Mouse (Mus musculus): ENCODE data around the gene Ptprs.

Ptprs gene

DNA sequence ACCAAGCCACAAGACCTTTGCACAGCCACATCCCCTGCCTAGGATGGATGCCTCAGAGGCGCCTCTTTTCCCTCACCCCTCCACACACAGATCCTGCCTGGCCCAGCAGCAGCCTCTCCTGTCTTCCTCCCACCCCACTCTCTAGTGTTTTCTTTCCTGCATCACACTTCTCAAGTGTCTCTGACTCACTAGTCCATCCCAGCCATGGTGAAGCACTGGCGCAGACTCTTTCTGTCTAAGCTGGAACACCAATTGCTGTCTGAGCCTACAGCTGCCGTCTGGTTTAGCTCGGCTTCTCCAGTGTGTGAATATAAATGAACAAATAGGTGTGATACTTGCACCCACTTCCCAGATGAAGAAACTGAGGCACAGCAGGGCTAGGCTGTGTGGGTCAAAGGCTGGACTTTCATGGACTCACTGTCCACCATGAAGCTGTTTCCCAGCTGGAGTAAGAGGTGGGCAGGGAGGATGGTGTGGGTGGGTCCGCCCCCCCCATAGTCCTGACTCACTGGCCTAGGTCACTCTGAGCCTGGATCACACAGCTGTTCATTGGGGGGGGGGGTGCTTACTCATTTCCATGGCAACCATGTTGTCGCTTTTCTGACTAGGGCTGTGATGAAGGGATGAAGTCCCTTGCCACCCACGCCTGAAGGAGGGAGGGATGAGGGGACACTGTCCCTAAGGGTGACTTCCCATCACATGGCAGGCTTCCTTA lies 14.3 kb upstream of the Ptprs start:
- DNase-seq = no peak

DNA sequence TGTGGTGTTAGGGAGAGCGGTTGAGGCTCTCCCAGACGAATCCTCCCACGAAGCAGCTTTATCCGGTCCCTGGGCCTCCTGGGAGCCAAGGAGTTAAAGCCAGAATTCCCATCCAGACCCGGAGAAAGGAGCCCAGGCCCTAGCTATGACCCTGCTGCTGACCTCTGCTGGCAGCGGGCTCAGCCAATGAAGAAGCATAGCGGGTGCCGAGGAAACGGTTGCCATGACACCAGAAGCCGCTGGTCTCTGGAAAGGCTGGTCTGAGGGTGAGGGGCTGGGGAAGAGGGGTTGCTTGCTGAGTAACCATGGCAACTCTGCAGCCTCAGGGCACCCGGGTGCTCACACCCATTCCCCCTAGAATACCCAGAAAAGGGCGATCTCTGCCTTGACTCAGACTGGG lies 11.7 kb upstream of the Ptprs start:
- DNase-seq = no peak

DNA sequence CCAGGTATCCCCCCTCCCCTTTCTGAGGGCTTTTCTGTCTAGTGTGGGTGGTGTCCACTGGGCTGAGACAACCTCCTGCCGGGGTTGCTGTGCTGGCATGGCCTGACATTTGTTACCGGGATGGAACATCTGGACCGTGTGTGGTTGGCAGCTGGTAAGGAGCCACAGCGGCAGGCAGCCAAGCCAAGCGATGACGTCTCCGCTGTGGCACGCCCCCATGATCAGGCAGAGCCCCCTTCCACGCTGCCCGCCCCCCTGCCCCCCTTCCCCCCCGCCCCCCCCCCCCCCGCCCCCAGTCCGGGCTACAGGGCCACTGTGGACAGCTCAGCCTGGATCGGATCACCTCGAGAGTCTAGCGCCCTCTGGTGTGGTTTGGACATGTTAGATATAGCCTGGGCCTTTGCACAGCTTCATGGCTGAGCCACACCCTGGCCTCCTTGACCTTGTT lies 11.2 kb upstream of the Ptprs start:
- peak; percentile 69 to 72 for DNase-seq

DNA sequence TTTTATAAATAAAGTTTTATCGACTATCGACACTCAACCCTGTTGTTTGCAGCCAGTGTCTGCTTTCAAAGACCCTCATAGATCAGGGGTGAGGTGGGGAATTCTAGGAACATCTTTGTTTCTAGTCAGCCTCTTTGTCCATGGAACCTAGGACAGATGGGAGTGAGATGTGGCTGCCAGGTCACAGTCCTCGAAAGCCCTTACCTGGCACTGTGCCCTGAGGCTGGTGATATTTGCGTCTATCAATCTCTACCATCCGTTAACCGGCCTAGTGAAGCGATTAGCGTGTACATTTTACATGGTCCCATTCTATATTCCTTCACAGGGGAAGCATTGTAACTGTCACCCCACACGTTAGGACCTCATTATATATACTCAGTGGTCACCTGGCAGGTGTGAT lies 9.6 kb upstream of the Ptprs start:
- DNase-seq = no peak

DNA sequence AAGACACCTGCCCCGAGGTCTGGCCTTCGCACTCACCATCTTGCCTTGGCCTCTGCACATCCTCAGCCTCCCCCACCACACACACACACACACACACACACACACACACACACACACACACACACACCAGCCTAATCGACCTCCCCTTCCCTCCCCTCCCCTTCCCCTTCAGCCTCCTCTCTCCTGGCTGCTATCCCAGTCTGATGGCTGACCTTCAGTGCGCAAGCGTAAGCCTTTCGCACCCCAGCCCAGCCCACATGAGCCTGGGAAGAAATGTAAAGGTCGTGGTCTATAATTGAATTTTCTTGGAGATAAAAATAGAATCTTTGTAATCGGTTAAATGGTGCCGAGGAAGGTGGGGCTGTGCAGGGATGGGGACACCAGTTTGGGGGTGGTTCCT lies 8.8 kb upstream of the Ptprs start:
- DNase-seq = no peak

DNA sequence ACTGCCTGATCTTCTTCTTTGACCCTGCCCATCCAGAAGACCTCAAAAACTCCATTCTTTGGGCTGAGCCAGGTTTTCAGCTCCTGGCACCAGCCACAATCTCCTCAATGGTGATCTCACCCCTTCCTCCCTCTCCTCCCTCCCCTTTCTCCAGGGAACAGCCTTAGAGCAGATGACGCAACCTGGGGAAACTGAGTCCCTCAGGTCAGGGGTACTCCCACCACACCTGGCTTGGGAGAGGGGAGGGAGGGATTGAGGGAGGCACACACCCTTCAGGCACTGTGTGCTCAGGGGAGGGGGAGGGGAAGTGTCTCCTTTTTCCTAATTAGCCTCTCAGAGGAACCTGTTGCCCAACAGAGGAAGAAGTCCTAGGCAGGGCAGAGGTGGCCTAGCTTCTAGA lies 6.4 kb upstream of the Ptprs start:
- no peak for DNase-seq

DNA sequence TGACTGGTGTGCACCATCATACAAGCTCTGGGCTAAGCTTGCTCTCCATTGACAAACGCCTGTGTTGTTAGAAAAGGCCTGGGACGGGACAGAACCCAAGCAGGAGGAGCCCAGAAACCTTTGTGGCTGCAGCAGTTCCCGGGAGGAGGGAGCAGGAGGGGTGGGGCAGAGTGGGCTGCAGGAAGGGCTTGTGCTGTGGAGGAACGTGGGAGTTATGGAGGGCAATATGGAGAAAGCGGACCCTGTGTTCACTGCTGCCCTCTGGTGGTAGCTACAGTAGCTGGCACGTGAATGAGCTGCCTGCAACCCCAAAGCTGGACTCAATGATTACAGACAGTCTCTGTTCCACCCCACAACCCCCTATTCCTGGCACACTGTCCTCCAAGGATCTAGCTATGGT lies 3.1 kb upstream of the Ptprs start:
- DNase-seq = peak; percentile 80 to 84

DNA sequence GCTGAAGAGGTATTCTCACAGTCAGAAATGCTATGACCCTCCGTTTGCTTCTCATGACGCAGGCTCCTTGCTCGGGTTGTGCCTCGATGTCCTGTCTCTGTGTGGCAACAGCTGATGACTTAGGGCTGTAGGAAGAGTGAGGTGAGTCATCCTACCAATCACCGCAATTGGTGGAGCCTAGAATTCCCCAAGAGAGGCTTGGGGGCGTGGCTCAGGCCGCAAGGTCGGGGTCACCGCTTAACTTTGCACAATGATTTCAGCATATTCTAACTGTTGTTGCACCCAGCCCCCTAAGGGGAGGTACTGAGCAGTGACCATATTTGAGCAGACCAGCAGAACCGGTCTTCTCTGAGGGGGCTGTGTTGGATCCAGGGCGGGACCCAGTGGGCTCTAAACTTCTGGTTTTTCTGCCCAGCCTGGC lies 1.9 kb upstream of the Ptprs start:
- peak in 1 of 2 experiments; percentile 57 for DNase-seq

DNA sequence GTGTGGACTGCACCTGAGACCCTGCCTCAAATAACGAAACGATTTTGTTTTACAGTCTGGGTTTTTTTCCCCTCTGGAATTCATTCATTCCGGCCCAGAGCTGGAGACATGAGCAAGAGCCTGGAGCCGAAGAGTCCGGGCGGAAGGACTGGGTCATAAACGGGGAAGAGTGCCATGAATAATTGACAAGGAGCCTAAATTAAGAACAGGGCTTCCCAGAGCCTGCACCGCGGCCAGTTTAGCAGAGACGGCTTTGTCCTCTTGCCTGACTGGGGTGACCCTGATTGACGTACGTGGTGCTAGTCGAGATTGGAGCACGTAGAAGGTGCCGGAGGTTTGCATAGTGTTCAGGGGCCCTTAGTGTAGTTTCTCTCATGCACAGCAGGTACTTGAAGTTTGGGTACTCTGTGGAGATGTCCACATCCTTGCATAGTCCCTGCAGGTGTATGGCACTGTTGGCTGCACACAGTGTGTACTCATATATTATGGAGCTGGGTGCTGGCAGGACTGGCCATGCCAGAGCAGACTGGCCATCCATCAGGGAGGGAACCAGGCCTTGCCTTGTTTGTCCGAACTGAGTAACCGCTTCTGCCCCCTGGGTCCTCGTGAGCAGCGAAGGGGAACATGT lies 1.0 kb upstream of the Ptprs start:
- DNase-seq = no peak

DNA sequence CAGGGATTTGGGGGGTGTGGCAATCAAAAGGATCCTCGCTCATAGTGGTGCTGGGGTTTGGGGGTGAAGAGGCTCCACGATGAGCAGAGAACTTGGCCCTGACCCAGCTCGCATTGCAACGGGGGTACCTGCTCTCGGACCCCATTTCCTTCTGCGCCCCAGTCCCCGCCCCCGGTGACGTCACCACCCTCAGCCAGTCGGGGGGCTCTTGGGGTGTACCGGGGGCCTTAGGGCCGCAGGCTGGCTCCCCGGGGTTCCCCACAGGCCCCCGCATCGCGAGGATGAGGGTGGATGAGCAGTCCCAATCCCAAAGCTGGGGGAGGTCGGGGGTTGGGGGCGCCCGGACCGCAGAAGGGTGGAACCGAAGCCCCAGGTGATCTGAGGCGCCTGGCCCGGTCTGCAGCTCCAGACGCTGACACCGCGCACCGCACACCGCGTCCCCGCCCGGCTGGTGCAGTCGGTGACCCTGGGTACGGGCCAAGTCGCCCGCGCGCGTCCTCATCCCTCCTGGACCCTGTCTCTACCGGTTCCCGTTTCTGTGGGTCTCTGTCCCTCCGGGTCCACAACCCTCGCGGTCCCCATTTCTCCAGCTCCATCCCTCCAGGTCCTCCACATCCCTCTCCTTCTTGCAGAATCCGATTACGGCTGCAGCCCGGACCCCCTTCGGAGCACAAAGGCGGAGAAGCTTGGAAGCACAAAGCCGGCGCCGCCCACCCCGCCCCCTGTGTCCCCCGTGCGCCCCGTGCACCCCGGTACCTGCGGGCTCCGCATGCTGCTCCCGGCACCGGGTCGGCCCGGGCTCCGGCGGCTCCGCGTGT lies 490 bp downstream of the Ptprs start:
- DNase-seq = peak in 1 of 2 experiments; percentile 54

DNA sequence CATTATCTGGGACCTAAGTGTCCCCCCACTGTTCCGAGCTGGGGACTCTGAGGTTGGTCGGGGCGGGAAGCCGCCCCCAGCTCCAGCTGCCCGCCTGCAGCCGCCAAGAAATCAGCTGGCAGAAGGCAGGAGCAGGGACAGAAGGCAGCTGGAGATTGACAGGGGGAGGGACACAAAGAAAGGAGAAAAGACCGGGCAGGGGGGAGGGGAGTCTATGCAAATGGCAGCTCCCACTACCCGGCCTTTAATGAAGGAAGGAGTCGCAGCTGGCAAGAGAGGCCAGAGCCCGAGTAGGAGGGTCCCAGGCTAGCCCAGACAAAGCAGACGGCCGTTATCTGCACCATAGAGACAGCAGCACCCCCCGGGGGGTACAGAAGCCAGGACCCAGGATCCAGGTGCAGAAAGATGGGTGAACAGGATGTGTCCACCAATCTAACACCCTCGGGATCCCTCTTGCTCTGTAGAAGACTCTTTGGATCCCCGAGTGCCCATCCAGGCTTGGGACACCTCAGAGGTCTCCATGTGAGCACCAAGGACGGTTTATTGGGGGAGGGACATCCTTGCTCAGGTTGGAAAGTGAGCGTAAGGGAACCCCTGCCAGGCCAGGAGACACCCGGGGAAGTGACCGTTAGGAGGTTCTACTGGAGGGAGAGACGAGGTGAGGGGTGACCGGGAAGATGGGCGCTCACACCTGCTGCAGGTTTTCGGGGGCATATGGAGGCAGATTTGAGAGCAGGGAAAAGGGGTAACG lies 1.3 kb downstream of the Ptprs start:
- peak; percentile 69 to 87 for DNase-seq

DNA sequence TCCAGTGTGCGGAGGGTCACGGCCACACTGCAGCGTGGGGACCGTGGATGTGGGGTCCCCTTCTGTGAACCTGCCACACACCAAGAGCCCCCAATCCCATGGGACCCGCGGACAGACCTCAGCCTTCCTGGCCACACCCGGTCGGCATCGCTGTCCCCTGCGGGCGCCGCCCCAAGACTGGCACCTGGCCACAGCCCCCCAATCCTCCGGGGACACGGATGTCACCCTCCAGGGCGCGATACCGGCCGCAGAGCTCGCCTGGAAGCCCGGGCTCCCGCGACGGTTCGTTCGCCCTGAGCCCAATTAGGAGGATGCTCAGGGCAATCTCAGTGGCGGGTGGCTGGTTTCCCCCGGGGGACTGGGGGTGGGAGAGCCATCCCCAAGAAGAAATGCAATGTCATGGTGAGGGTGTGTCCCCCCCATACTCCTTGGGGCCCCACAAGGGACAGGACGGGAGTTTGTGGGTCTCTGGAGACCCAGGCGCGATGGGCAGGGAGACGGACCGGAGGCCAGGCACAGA lies 1.9 kb downstream of the Ptprs start:
- DNase-seq = no peak

DNA sequence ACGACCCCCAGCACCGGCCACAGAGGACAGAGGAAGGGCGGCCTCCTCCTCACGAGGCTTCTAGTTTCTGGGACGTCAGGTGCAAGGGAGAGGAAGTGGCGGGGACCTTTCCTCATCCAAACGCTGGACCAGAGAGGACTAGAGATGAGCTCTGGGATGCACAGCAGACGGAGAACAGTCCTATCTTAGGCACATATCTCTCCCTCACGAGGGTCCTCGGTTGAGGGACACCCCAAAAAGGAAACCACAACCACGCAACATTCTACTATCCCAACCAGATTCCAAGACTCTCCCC lies 2.7 kb downstream of the Ptprs start:
- DNase-seq = no peak

DNA sequence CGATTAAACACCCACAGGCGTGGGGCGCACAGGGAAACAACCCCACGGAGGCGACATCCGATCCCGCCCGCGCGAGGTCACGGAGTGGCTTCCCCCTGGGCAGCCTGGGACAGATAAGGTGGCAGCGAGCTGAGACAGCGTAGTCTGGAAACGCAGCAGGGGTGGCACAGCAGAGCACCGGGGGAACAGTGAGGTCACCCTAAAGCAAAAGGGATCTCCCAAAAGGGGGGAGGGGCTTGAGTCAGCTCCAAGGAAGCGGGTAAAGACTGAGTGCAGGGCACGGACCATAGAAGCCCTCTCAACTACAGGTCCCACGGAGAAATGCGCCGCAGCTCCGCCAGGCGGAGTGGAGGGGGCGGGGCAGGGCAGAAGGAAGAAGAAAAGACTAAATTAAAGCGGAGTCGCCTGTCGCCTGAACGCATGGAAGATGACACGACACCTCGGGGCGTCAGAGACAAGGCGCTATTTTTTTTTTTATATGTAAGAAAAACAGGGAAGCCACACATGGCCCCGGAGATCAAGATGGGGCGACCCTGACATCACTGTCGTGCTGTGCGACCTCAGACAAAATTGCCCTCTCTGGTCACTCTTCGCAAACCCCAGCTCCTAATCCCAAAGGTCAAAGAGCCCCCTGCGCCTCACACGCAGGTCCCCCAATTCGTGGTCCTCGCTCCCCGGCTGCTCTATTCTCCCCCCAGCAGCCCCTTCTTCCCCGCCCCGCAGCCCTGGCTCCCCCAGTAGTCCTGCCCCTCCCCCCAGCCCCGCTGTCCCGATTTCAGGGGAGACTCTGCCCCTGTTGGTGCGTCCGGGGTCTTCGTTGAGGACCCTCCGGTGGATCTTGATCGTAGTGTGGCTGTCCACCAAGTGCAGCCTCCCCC lies 3.3 kb downstream of the Ptprs start:
- peak; percentile 79 for DNase-seq

DNA sequence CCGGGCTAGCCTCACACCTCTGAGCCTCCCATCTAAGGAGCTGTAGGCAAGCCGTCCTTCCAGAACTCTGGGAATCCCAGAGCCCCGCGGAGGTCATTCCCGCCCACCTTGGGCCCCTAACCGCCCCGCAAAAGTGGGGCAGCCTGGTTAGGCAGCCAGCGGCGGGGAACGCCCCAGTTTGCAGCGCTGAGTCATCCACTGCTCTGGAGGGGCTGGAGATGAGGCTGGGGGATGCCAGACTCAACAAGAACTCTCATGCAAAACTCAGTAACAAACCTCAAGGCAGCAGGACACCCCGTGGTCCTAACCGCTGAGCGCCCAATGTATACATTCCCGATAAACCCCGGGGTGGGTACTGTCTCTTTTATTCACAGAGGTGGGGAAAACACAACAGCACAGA lies 4.2 kb downstream of the Ptprs start:
- no peak for DNase-seq

DNA sequence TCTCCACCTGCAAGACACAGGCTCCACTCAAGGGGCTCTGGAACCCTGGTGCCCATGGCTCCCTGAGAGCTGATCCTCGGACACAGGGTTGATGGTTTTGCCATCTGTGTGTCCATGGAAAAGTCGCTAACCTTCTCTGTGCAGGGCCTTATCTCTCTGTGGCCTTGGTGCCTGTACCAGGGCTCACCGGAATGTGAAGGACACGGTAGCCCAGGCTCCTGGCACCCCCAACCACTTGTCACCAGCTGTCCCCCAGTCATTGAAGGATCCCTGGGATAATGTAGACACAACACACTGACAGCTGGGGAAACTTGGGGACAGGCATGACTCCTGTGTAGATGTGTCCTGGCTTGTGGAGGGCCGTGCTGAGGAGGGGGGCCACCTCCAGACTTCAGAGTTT lies 5.1 kb downstream of the Ptprs start:
- DNase-seq = no peak

DNA sequence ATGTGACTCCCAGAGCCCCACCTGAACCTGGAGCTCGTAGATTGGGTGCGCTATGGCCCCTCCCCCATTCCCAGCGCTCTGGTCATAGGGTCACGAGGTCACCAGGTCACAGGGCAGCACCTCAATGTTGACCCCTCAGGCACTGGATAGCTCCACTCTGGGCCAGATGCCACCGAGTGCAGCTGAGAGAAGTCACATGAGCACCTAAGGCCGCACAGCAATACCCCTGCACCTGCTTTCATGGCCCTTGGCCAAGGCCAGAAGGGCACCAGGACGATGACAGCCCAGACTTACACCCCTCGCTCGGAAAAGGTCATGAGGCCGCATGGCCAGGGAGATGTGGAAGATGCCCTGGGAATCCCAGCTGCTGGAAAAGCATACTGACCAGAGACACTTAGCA lies 5.7 kb downstream of the Ptprs start:
- DNase-seq = no peak

DNA sequence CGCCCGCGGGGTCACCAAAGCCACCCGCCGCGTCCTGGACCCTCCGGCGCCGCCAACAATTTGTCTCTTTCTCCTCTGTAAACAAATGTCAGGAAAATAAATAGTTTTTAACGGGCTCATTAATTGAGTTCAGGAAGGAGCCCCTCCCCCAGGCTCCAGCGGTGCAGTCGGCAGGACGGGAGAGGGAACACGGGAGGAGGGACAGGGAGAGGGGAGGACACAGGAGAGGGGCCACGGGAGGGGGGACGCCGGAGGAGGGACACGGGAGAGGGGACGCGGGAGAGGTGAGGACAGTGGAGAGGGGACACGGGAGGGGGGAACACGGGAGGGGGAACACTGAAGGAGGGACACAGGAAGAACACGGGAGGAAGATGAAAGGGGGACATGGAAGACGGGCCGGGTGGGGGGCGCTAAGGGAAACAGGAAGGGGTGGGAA lies 6.3 kb downstream of the Ptprs start:
- peak; percentile 62 to 79 for DNase-seq

DNA sequence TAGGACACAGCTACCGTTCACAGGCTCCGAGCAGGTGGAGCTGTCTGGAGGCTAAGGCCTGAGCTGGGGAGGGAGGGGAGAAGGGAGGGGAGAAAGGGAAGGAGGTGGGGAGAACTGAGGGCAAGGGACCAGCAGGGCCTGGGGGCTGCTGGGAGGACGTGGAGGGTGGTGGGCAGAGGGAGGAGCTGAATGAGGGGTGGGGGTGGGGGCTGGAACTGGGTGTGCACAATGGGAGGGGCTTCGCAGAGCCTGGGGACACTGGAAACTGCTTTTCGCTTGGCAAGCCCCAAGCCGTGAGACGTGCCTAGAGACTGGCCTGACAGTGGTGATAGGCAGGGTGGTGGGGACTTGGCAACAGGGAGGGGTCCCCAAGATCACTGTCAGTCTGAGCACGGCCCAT lies 7.0 kb downstream of the Ptprs start:
- DNase-seq = no peak

DNA sequence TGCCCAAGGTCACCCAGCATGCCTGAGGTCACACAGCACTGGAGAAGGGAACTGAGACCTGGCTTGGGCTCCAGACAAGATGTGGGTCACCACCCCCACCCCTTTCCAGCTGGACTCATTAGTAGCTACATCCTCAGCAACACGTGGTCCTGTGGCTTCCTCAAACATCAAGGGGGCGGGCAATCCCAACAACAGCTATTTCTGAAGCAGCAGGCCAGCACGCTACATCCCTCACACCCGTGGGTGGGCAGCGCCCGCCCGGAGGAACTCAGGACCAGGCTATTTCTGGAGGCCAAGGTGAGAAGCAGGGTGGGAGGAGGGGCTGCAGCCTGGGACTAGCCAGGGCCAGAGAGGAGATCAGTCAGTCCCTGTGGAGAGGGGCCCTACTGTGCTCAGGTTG lies 7.4 kb downstream of the Ptprs start:
- peak; percentile 41 to 78 for DNase-seq

DNA sequence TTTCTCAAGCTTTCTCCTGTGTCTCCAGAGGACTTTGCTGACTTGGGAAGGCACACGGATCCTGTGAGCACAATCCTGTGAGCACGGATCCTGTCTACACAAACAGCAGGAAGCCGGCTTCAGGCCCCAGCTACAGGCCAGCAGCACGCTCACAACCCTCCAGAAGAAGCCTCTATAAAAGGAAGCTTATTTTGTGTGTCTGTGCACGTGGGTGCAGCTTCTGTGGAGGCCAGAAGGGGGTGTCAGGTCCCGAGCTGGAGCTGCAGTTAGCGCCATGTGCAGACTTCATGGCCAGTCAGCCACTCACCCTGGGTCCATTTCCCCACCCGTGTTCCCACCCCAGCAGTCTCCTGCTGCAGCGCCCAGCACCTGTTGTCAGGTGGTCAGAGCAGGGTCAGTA lies 7.9 kb downstream of the Ptprs start:
- DNase-seq = no peak

DNA sequence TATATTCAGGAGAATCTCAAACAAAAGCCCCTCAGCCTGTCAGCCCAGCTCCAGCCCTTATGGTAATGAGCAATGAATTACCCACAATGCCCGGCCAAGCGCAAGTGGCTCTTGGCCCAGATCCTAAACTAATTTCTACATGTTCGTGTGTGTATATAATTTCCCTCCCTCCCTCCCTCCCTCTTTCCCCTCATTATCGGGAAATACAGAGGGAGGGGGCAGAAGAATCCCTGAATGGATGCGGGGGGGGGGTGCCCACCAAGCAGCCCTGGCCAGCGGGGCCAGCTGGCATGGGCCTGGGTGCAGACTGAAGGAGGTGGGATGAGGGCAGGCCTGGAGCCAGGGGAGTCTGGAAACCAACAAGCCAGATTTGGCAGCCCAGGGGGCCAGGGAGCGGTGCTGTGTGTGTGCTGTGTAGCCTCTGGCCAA lies 8.8 kb downstream of the Ptprs start:
- peak; percentile 79 to 88 for DNase-seq
